8 mouse cellular contexts compared by ENCODE assay signal in the genomic region with DNA sequence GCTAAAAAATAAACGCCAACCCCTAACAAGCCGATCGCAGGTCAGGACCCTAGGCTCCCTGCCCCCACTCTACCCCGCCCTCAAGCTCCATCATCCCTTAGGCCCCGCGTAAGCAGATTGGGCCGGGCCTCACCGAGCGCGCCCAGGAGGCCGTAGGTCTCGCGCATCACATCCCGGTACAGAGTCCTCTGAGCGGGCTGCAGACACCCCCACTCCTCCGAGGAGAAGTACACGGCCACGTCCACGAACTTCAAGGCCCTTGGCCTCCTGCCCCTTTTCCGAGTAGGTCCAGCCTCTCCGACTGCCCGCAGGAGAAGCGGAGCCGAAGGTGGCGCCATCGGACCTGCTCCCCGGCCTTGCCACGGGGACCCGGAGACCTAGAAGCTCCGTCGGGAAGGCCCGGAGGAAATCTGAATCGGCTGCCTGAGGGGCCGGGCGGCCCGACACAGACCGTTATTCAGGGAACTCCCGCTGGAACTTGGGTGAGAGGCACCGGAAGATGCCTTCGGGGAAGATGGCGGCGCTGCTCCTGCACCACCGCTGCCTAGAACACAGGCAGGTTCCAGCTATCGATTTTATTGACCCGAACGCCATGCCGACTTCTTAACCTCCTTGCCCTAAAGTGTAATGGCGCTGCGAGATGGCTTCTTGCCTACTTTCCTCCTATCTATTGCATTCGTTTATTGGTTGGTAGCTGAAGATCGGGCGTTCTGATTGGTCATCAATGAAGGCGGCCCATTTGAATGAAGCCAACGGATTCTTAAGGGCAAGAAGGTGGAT. TPM values are rescaled to one million over a fixed set of nuclear protein-coding genes. Genes with fewer than 3 reads are reported as not detected.
DNase-seq lines count a peak whose midpoint lies in the region; ATAC-seq and TF ChIP-seq lines count a peak whose summit lies in the region.

A gene (minus strand): TSS at position 638 of the 780 bp plus-strand sequence.

- no peaks in the 10 kb centered on the region for H3K9me3 ChIP-seq in G1E (replicated peaks)
- no peaks in the 10 kb centered on the region for H3K9me3 ChIP-seq in forebrain, embryonic 16.5 days (ENCODE audit: control insufficient read depth, low read length)
- no peaks in the 10 kb centered on the region for H3K9me3 ChIP-seq in lung, embryonic 14.5 days (ENCODE audit: low read depth, low read length)

- H3K27me3 ChIP-seq in G1E (ENCODE audit: insufficient read depth, low read length), result no peaks in the 10 kb centered on the region
- no peaks in the 10 kb centered on the region for H3K27me3 ChIP-seq in forebrain, embryonic 16.5 days (replicated peaks; ENCODE audit: control insufficient read depth, insufficient read depth, low read length)
- no peaks in the 10 kb centered on the region for H3K27me3 ChIP-seq in lung, embryonic 14.5 days (ENCODE audit: insufficient read depth, low read length)
- H3K27me3 ChIP-seq in thymus, adult 2 months (ENCODE audit: control insufficient read depth, insufficient read depth, low read length), result no peaks in the 10 kb centered on the region

- TF ChIP-seq POLR2A in olfactory bulb, adult 2 months (IDR thresholded peaks at IDR 0.05; ENCODE audit: insufficient read depth, low read depth, low read length), result peak; percentile 37; the same call in 1 of the 2 replicates
- peak; percentile 60 for TF ChIP-seq POLR2A in thymus, adult 2 months (IDR thresholded peaks at IDR 0.05; ENCODE audit: control insufficient read depth, extremely low read depth, insufficient read depth, low read length, poor library complexity)

- peak within 1 kb of the TSS; percentile 96 for H3K9ac ChIP-seq in forebrain, embryonic 16.5 days (replicated peaks; ENCODE audit: low read depth, low read length)
- peak within 1 kb of the TSS; percentile 89 for H3K9ac ChIP-seq in lung, embryonic 14.5 days

- peaks cover 76% of the 10 kb centered on the region for H3K36me3 ChIP-seq in G1E (replicated peaks)
- peaks cover 10% of the 10 kb centered on the region for H3K36me3 ChIP-seq in forebrain, embryonic 16.5 days (ENCODE audit: control insufficient read depth, insufficient read depth)
- peaks cover 37% of the 10 kb centered on the region for H3K36me3 ChIP-seq in lung, embryonic 14.5 days (ENCODE audit: insufficient read depth)
- H3K36me3 ChIP-seq in thymus, adult 2 months (ENCODE audit: control insufficient read depth, insufficient read depth, low read length), result no peaks in the 10 kb centered on the region

- 0% methylated on average over 52 of the region's 54 CpGs for WGBS in forebrain, embryonic 16.5 days
- WGBS in lung, embryonic 14.5 days, result under 1% methylated on average over 54 of the region's 54 CpGs
- under 1% methylated on average over 54 of the region's 54 CpGs for WGBS in olfactory bulb, adult 2 months
- under 1% methylated on average over 54 of the region's 54 CpGs for WGBS in thymus, adult 2 months

- peak; percentile 94 for ATAC-seq in G1E (ENCODE audit: extremely low read depth, insufficient number of reproducible peaks, low FRiP score, poor library complexity, severe bottlenecking)
- peak; percentile 94 for ATAC-seq in forebrain, embryonic 16.5 days
- peak; percentile 93 for ATAC-seq in lung, embryonic 14.5 days (ENCODE audit: insufficient read depth)

- DNase-seq in G1E (ENCODE audit: low spot score), result peak; percentile 87
- peak; percentile 91 to 94 for DNase-seq in cerebellum, adult 18-20 months
- peak; percentile 91 to 92 for DNase-seq in heart, postnatal 36 days
- peak; percentile 91 to 96 for DNase-seq in layer of hippocampus, adult 2 months (ENCODE audit: low spot score in 2 of 2)
- DNase-seq in lung, embryonic 14.5 days, result peak; percentile 98
- DNase-seq in thymus, adult 2 months, result peak; percentile 94

- H3K4me2 ChIP-seq in forebrain, embryonic 16.5 days (ENCODE audit: low read length), result peak within 1 kb of the TSS; percentile 86
- peak within 1 kb of the TSS; percentile 87 for H3K4me2 ChIP-seq in lung, embryonic 14.5 days

- peak within 1 kb of the TSS; percentile 91 for H3K4me3 ChIP-seq in G1E (ENCODE audit: low read depth, low read length)
- H3K4me3 ChIP-seq in forebrain, embryonic 16.5 days (replicated peaks; ENCODE audit: low read length), result peak within 1 kb of the TSS; percentile 97
- H3K4me3 ChIP-seq in layer of hippocampus, adult 2 months, result peak within 1 kb of the TSS; percentile 98
- H3K4me3 ChIP-seq in lung, embryonic 14.5 days (ENCODE audit: low read depth, low read length), result peak within 1 kb of the TSS; percentile 85
- peak within 1 kb of the TSS; percentile 94 for H3K4me3 ChIP-seq in olfactory bulb, adult 2 months (ENCODE audit: insufficient read depth, low read depth, low read length)
- H3K4me3 ChIP-seq in thymus, adult 2 months (ENCODE audit: control insufficient read depth, insufficient read depth, low read length), result peak within 1 kb of the TSS; percentile 94

- peak within 1 kb of the TSS; percentile 94 for H3K27ac ChIP-seq in forebrain, embryonic 16.5 days (ENCODE audit: low read length)
- peak within 1 kb of the TSS; percentile 96 for H3K27ac ChIP-seq in layer of hippocampus, adult 2 months
- H3K27ac ChIP-seq in lung, embryonic 14.5 days (ENCODE audit: low read depth), result peak within 1 kb of the TSS; percentile 91
- peak within 1 kb of the TSS; percentile 92 for H3K27ac ChIP-seq in olfactory bulb, adult 2 months (ENCODE audit: insufficient read depth, low read depth, low read length)
- H3K27ac ChIP-seq in thymus, adult 2 months (ENCODE audit: control insufficient read depth, insufficient read depth, low read length), result peak within 1 kb of the TSS; percentile 44

- intact Hi-C loops in heart, postnatal 36 days (cut with DNase I), result loop anchor here (2.0 kb wide), 2 partner anchors 22 to 26 kb away; a partner anchor contains a TSS

- TF ChIP-seq CTCF in G1E (IDR thresholded peaks at IDR 0.05; ENCODE audit: low read depth, low read length), result no peak
- no peak for TF ChIP-seq CTCF in layer of hippocampus, adult 2 months (conservative IDR thresholded peaks at IDR 0.05)
- 0 out of 2 replicates have a peak, but pooled peaks have one; percentile 1 for TF ChIP-seq CTCF in lung, embryonic 14.5 days (IDR thresholded peaks at IDR 0.05; ENCODE audit: low read depth)
- no peak for TF ChIP-seq CTCF in olfactory bulb, adult 2 months (IDR thresholded peaks at IDR 0.05; ENCODE audit: insufficient read depth, low read depth, low read length)
- TF ChIP-seq CTCF in thymus, adult 2 months (IDR thresholded peaks at IDR 0.05; ENCODE audit: borderline replicate concordance, control insufficient read depth, extremely low read depth, insufficient read depth, low read length, poor library complexity), result peak; percentile 48; the same call in 1 of the 2 replicates

- peaks cover 54% of the 10 kb centered on the region for H3K4me1 ChIP-seq in G1E (ENCODE audit: insufficient read depth, low read depth, low read length)
- H3K4me1 ChIP-seq in forebrain, embryonic 16.5 days (replicated peaks; ENCODE audit: control insufficient read depth, insufficient read depth, low read length), result peaks cover 36% of the 10 kb centered on the region
- H3K4me1 ChIP-seq in lung, embryonic 14.5 days (ENCODE audit: insufficient read depth), result peaks cover 14% of the 10 kb centered on the region; the same call in 1 of the 2 replicates
- H3K4me1 ChIP-seq in olfactory bulb, adult 2 months (ENCODE audit: control insufficient read depth, insufficient read depth, low read length), result peaks cover 13% of the 10 kb centered on the region
- peaks cover 2% of the 10 kb centered on the region; the same call in 1 of the 2 replicates for H3K4me1 ChIP-seq in thymus, adult 2 months (replicated peaks; ENCODE audit: control insufficient read depth, insufficient read depth, low read length)

RNA-seq across cellular contexts. Expression of the gene that starts here (rescaled TPM):
- 6.1 and 7.1 TPM in 2 replicates for total RNA-seq in G1E (2014; fragmentation: Nextera tagmentation)
- total RNA-seq in G1E (2017), result 2.0 and 2.4 TPM in 2 replicates
- polyA plus RNA-seq in G1E (2012), result 12.7 and 16.7 TPM in 2 replicates
- polyA plus RNA-seq in forebrain, embryonic 16.5 days (2015; fragmentation: Nextera tagmentation; extraction: Ambion mirVana), result 14.6 and 17.7 TPM in 2 replicates
- 1 to 10 TPM; 1.4 to 1.7 TPM for total RNA-seq in heart, postnatal 36 days (2021)
- total RNA-seq in layer of hippocampus, adult 2 months (2021), result 1 to 10 TPM; 5.0 to 7.6 TPM
- polyA plus RNA-seq in lung, embryonic 14.5 days (2014; fragmentation: Nextera tagmentation; extraction: Ambion mirVana), result 9.6 and 9.8 TPM in 2 replicates
- not detected in 2 replicates for polyA plus RNA-seq in olfactory bulb, adult 2 months (2012; ENCODE audit: insufficient read depth, insufficient read length, low replicate concordance, missing spikeins)
- polyA plus RNA-seq in thymus, adult 2 months (2012; rRNA removed), result 8.1 and 9.4 TPM in 2 replicates

Comparison
In these comparisons a context has a peak if more than half of its experiments do, and no peak if none do; other contexts are left out.
1. Peak in every context shown above with its lines: DNase-seq, ATAC-seq, H3K4me3 ChIP-seq and H3K27ac ChIP-seq.
2. CTCF ChIP-seq: peak in lung, embryonic 14.5 days (single experiment) and thymus, adult 2 months (single experiment); none in G1E (single experiment), layer of hippocampus, adult 2 months (single experiment) and olfactory bulb, adult 2 months (single experiment).
3. H3K27ac ChIP-seq: peak in every context shown above with its lines; median percentile 96 in layer of hippocampus, adult 2 months; 94 in forebrain, embryonic 16.5 days; 92 in olfactory bulb, adult 2 months; 91 in lung, embryonic 14.5 days; 44 in thymus, adult 2 months.